Mouse (Mus musculus) heart, adult 2 months (tissue): ENCODE results near the gene Klk11.

Source experiments
- CTCF ChIP-seq: fragments of 200-600 bp; IDR thresholded peaks from 2 replicates; pipeline ENCODE4 v1.8.1; 2022; ENCODE audit warnings: antibody characterized with exemption, mild to moderate bottlenecking, moderate library complexity
- EP300 ChIP-seq: fragments of 200-500 bp; IDR thresholded peaks from 2 replicates; pipeline ENCODE4 v1.6.1; 2011; ENCODE audit warnings: low read depth, low read length, control low read depth; ENCODE audit not compliant: insufficient read depth
- POLR2A ChIP-seq: fragments of 200-500 bp; IDR thresholded peaks from 2 replicates; pipeline ENCODE4 v1.6.1; 2011; ENCODE audit warnings: mild to moderate bottlenecking, low read depth, low read length, control low read depth; ENCODE audit not compliant: insufficient read depth

DNA sequence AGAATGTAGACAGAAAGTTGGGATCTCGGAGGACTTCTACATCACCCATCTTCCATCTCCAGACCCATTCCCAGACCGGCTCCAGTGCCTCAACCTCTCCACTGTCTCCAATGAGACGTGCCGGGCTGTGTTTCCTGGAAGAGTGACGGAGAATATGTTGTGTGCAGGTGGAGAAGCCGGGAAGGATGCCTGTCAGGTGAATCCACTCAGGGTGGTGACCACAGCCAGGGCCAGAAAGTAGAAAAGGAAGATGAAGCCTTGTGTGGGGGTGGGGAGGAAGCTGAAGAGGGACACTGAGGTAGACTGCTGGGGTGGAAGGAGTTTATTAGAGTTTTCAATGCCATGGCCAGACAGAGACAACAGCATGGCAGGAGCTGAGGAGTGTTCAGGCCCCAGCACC, 2.5 kb upstream of the Klk11 start:
- TF ChIP-seq EP300 (no peak), CTCF (no peak), POLR2A (no peak)
